Mouse (Mus musculus): ENCODE data around the gene Tnks1bp1.

DNA sequence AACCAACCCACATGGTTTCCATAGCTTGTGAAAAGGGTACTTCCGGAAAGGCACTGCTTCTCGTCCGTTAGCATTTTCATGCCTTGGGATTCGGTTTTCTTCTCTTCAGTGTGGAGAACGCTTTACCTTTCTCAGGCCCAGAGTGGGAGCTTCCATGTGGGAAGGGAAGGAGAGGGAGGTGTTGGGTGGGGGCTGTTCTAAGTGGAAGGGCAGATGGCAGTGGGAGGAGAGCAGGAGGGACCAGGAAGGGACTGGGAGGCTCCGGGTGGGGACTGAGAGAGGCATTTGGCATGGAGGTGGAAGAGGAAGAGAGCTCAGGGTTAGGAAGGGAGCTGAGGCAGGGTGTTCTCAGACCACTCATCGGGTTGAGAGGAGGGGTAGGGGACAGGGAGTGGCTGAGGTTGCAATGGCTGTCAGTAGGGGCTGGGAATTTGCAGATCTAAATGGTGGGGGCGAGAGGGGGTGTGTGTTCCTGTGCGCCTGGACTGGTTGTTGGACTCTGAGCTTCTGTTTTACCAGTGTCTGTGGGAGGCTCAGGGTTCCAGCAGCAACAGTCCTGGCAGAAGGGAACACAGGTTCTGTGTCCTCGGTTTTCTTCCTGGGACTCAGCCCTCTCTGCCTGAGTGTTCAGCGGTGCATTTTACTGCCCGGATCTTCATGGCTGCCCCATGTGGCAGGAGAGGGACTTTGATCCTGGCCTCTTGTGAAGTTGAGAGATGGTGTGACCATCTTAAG, 17.5 kb downstream of the Tnks1bp1 start:
- TF ChIP-seq CTCF (conservative IDR thresholded peaks at IDR 0.05; ENCODE audit: low read length) = no peak
- no peak for TF ChIP-seq NANOG (IDR thresholded peaks at IDR 0.05; ENCODE audit: borderline replicate concordance, low read length)
- TF ChIP-seq POU5F1 (IDR thresholded peaks at IDR 0.05; ENCODE audit: borderline replicate concordance, low read length) = no peak
